ENCODE assay signal across 17 mouse cellular contexts in genomic region chrX:37753474-37753873, GRCm38 (mm10). TPM values are rescaled to one million over a fixed set of nuclear protein-coding genes. Genes with fewer than 3 reads are reported as not detected.
DNase-seq lines count a peak whose midpoint lies in the region; ATAC-seq and TF ChIP-seq lines count a peak whose summit lies in the region.
"Had no signal": no experiment of that assay in that cellular context is flagged by ENCODE, and none has a peak within 500 bp of the region (broad histone marks: within the 10 kb centered on the region; RNA-seq: fewer than 3 reads in every experiment).

No protein-coding gene starts in this region.

- no peaks in the 10 kb centered on the region for H3K27me3 ChIP-seq in forebrain, embryonic 11.5 days (ENCODE audit: control insufficient read depth, insufficient read depth, low read length)
- no peaks in the 10 kb centered on the region for H3K27me3 ChIP-seq in forebrain, embryonic 16.5 days (replicated peaks; ENCODE audit: control insufficient read depth, insufficient read depth, low read length)
- no peaks in the 10 kb centered on the region for H3K27me3 ChIP-seq in kidney, postnatal 0 days (ENCODE audit: insufficient read depth, low read length)
- H3K27me3 ChIP-seq: forebrain, embryonic 12.5 days; liver, embryonic 15.5 days; midbrain, embryonic 15.5 days; Patski had no signal

- H3K9me3 ChIP-seq in forebrain, embryonic 11.5 days (ENCODE audit: control insufficient read depth, low read length) = no peaks in the 10 kb centered on the region
- no peaks in the 10 kb centered on the region for H3K9me3 ChIP-seq in forebrain, embryonic 16.5 days (ENCODE audit: control insufficient read depth, low read length)
- no peaks in the 10 kb centered on the region for H3K9me3 ChIP-seq in kidney, postnatal 0 days (replicated peaks; ENCODE audit: low read length)
- H3K9me3 ChIP-seq: forebrain, embryonic 12.5 days; liver, embryonic 15.5 days; midbrain, embryonic 15.5 days had no signal

- H3K4me1 ChIP-seq in forebrain, embryonic 11.5 days (replicated peaks; ENCODE audit: control insufficient read depth, insufficient read depth, low read length) = no peaks in the 10 kb centered on the region
- no peaks in the 10 kb centered on the region for H3K4me1 ChIP-seq in forebrain, embryonic 16.5 days (replicated peaks; ENCODE audit: control insufficient read depth, insufficient read depth, low read length)
- H3K4me1 ChIP-seq in kidney, postnatal 0 days (replicated peaks; ENCODE audit: insufficient read depth, low read length) = no peaks in the 10 kb centered on the region
- H3K4me1 ChIP-seq: forebrain, embryonic 12.5 days; liver, embryonic 15.5 days; midbrain, embryonic 15.5 days had no signal

- no peak for TF ChIP-seq CTCF in kidney, postnatal 0 days (IDR thresholded peaks at IDR 0.05; ENCODE audit: low read depth)

- ATAC-seq in forebrain, embryonic 11.5 days (replicated peaks; ENCODE audit: low FRiP score) = no peak
- no peak for ATAC-seq in forebrain, embryonic 16.5 days
- ATAC-seq in kidney, postnatal 0 days (replicated peaks; ENCODE audit: low FRiP score, low read depth) = no peak
- ATAC-seq: inflammation-experienced regulatory T-cells, adult 6 months; midbrain, embryonic 15.5 days; Patski had no signal

- 68% methylated on average over 5 of the region's 5 CpGs for WGBS in forebrain, embryonic 11.5 days
- WGBS in forebrain, embryonic 16.5 days = 80% methylated on average over 5 of the region's 5 CpGs
- 75% methylated on average over 5 of the region's 5 CpGs for WGBS in kidney, postnatal 0 days

- no peak overlapping the region for H3K4me2 ChIP-seq in forebrain, embryonic 11.5 days (ENCODE audit: low read depth, low read length, severe bottlenecking)
- H3K4me2 ChIP-seq in forebrain, embryonic 16.5 days (ENCODE audit: low read length) = no peak overlapping the region
- H3K4me2 ChIP-seq in kidney, postnatal 0 days (ENCODE audit: low read length) = no peak overlapping the region
- H3K4me2 ChIP-seq: forebrain, embryonic 12.5 days; liver, embryonic 15.5 days; midbrain, embryonic 15.5 days had no signal

- H3K9ac ChIP-seq in forebrain, embryonic 11.5 days (ENCODE audit: low read length) = no peak overlapping the region
- no peak overlapping the region for H3K9ac ChIP-seq in forebrain, embryonic 16.5 days (replicated peaks; ENCODE audit: low read depth, low read length)
- no peak overlapping the region for H3K9ac ChIP-seq in kidney, postnatal 0 days (ENCODE audit: low read depth, low read length)
- H3K9ac ChIP-seq: forebrain, embryonic 12.5 days; liver, embryonic 15.5 days; midbrain, embryonic 15.5 days had no signal

- DNase-seq in forebrain, embryonic 11.5 days (ENCODE audit: low spot score) = peak; percentile 2
- peak; percentile 4 for DNase-seq in kidney, postnatal 0 days (ENCODE audit: low spot score)
- DNase-seq in kidney, adult 9 months = no peak
- DNase-seq in ovary, postnatal 36 days (ENCODE audit: low spot score) = peak; percentile 1
- no peak for DNase-seq in ovary, postnatal 14 days (ENCODE audit: low spot score)
- peak; percentile 41 for DNase-seq in yolk sac, embryonic 10.5 days (ENCODE audit: low spot score)
- DNase-seq in neural tube, embryonic 10.5 days (ENCODE audit: extremely low spot score, low spot score) = no peak
- DNase-seq: cerebellum, adult 8-10 months; gastrocnemius, postnatal 36 days; thymus, adult 18-20 months had no signal

- no peaks in the 10 kb centered on the region for H3K36me3 ChIP-seq in forebrain, embryonic 11.5 days (ENCODE audit: control insufficient read depth, insufficient read depth, low read length)
- H3K36me3 ChIP-seq in forebrain, embryonic 16.5 days (ENCODE audit: control insufficient read depth, insufficient read depth) = no peaks in the 10 kb centered on the region
- H3K36me3 ChIP-seq in kidney, postnatal 0 days (ENCODE audit: insufficient read depth, low read length) = no peaks in the 10 kb centered on the region
- H3K36me3 ChIP-seq: forebrain, embryonic 12.5 days; liver, embryonic 15.5 days; midbrain, embryonic 15.5 days had no signal

- no peak overlapping the region for H3K27ac ChIP-seq in forebrain, embryonic 11.5 days (ENCODE audit: low read depth, low read length)
- no peak overlapping the region for H3K27ac ChIP-seq in forebrain, embryonic 16.5 days (ENCODE audit: low read length)
- no peak overlapping the region for H3K27ac ChIP-seq in kidney, postnatal 0 days
- H3K27ac ChIP-seq: forebrain, embryonic 12.5 days; liver, embryonic 15.5 days; midbrain, embryonic 15.5 days had no signal

- H3K4me3 ChIP-seq in forebrain, embryonic 11.5 days (ENCODE audit: low read depth, low read length) = no peak overlapping the region
- no peak overlapping the region for H3K4me3 ChIP-seq in forebrain, embryonic 16.5 days (replicated peaks; ENCODE audit: low read length)
- H3K4me3 ChIP-seq in kidney, postnatal 0 days (replicated peaks; ENCODE audit: low read depth, low read length) = no peak overlapping the region
- H3K4me3 ChIP-seq: forebrain, embryonic 12.5 days; liver, embryonic 15.5 days; midbrain, embryonic 15.5 days had no signal

RNA-seq across cellular contexts. Expression of gene Rhox5, which starts 51.2 kb away (rescaled TPM):
- polyA plus RNA-seq in forebrain, embryonic 11.5 days (2014; fragmentation: Nextera tagmentation; extraction: Ambion mirVana) = 0.53 and 1.1 TPM in 2 replicates
- polyA plus RNA-seq in forebrain, embryonic 16.5 days (2015; fragmentation: Nextera tagmentation; extraction: Ambion mirVana) = 0.56 TPM in 1 of 2 replicates, not detected in the other
- 0.54 and 0.58 TPM in 2 replicates for polyA plus RNA-seq in kidney, postnatal 0 days (2015; fragmentation: Nextera tagmentation; extraction: Ambion mirVana)
- polyA plus RNA-seq: brain, embryonic 14.5 days; inflammation-experienced regulatory T-cells, adult 6 months had no signal

Comparison
In these comparisons a context has a peak if more than half of its experiments do, and no peak if none do; other contexts are left out.
1. DNase-seq: peak in forebrain, embryonic 11.5 days (single experiment), kidney, postnatal 0 days (single experiment), ovary, postnatal 36 days (single experiment) and yolk sac, embryonic 10.5 days (single experiment); none in kidney, adult 9 months (single experiment), ovary, postnatal 14 days (single experiment) and neural tube, embryonic 10.5 days (single experiment).